Mouse (Mus musculus) CH12.LX (cell line): ENCODE data around the gene Cyb5rl. TPM values are rescaled to one million over a fixed set of nuclear protein-coding genes. Genes with fewer than 3 reads are reported as not detected.

Experiments used
- DNase-seq: peaks from one replicate; pipeline ENCODE4 v3.0.0-alpha.2; 2013; ENCODE audit errors: extremely low read depth
- H3K27ac ChIP-seq: 2 replicates; pipeline ENCODE4 v1.5.1; 2012; ENCODE audit warnings: low read depth, mild to moderate bottlenecking, control low read depth, moderate library complexity; ENCODE audit not compliant: insufficient read depth
- H3K27me3 ChIP-seq: replicated peaks from 2 replicates; pipeline ENCODE3; 2012; ENCODE audit warnings: inconsistent platforms
- H3K36me3 ChIP-seq, 2 experiments: replicated peaks in 1 of 2; 2 replicates each; pipeline versions ENCODE3 to v1.6.1; 2012; ENCODE audit warnings: inconsistent platforms in 1 of 2, low read length in 1 of 2, mild to moderate bottlenecking in 1 of 2, mixed read lengths in 1 of 2, moderate library complexity in 1 of 2; ENCODE audit not compliant: control insufficient read depth in 1 of 2, insufficient read depth in 1 of 2
- H3K4me1 ChIP-seq, 2 experiments: 2 replicates each; pipeline ENCODE4 v1.6.1; 2012; ENCODE audit warnings: inconsistent platforms in 1 of 2, moderate library complexity in 1 of 2; ENCODE audit not compliant: insufficient read depth in 2 of 2, control insufficient read depth in 1 of 2
- H3K4me2 ChIP-seq: 2 replicates; pipeline ENCODE4 v1.6.1; 2012; ENCODE audit warnings: low read depth, mild to moderate bottlenecking, control low read depth; ENCODE audit not compliant: poor library complexity, insufficient read depth, severe bottlenecking
- H3K4me3 ChIP-seq, 3 experiments: fragments of 150-350 bp in 1 of 3; sonication (generic) in 1 of 3; replicated peaks in 1 of 3; 2 replicates each; pipeline versions ENCODE3 to v1.5.1; 2011 to 2012; ENCODE audit warnings: low read depth in 2 of 3, low read length in 2 of 3, mild to moderate bottlenecking in 2 of 3, moderate library complexity in 2 of 3, control low read depth in 1 of 3, improper control_type of control experiment in 1 of 3, inconsistent platforms in 1 of 3, mixed read lengths in 1 of 3; ENCODE audit not compliant: poor library complexity in 1 of 3
- H3K79me2 ChIP-seq: replicated peaks from 2 replicates; pipeline ENCODE4 v1.6.1; 2012; ENCODE audit warnings: mild to moderate bottlenecking, moderate library complexity; ENCODE audit not compliant: control insufficient read depth, poor library complexity, insufficient read depth, severe bottlenecking; ENCODE audit errors: extremely low read depth
- H3K9ac ChIP-seq: 2 replicates; pipeline ENCODE4 v1.6.1; 2012; ENCODE audit warnings: low read depth, mild to moderate bottlenecking, control low read depth, moderate library complexity; ENCODE audit not compliant: insufficient read depth
- H3K9me3 ChIP-seq: replicated peaks from 2 replicates; pipeline ENCODE3; 2012; ENCODE audit warnings: low read length, inconsistent platforms, mixed read lengths
- BHLHE40 ChIP-seq: IDR thresholded peaks from 2 replicates; pipeline ENCODE4 v1.6.1; 2011; ENCODE audit warnings: mild to moderate bottlenecking, low read depth, low read length, improper control_type of control experiment
- CHD1 ChIP-seq: IDR thresholded peaks from 2 replicates; pipeline ENCODE4 v1.6.1; 2012; ENCODE audit warnings: low read depth, low read length, improper control_type of control experiment, inconsistent platforms
- CHD2 ChIP-seq: IDR thresholded peaks from 2 replicates; pipeline ENCODE4 v1.6.1; 2011; ENCODE audit warnings: low read length, improper control_type of control experiment
- CTCF ChIP-seq, 2 experiments: IDR thresholded peaks in 1 of 2; conservative IDR thresholded peaks in 1 of 2; 2 replicates each; pipeline ENCODE4 v1.5.1; 2011 to 2012; ENCODE audit warnings: low read depth in 2 of 2, low read length in 2 of 2, improper control_type of control experiment in 1 of 2, inconsistent platforms in 1 of 2, mild to moderate bottlenecking in 1 of 2, moderate library complexity in 1 of 2
- E2F4 ChIP-seq: IDR thresholded peaks from 2 replicates; pipeline ENCODE4 v1.6.1; 2011; ENCODE audit warnings: low read depth, low read length, improper control_type of control experiment; ENCODE audit not compliant: insufficient replicate concordance
- ELF1 ChIP-seq: IDR thresholded peaks from 2 replicates; pipeline ENCODE4 v1.6.1; 2014; ENCODE audit warnings: low read depth, mild to moderate bottlenecking, inconsistent platforms, low read length, improper control_type of control experiment
- EP300 ChIP-seq: IDR thresholded peaks from 2 replicates; pipeline ENCODE4 v1.6.1; 2011; ENCODE audit warnings: low read length, improper control_type of control experiment
- ETS1 ChIP-seq: conservative IDR thresholded peaks from 2 replicates; pipeline ENCODE4 v1.6.1; 2012; ENCODE audit warnings: low read depth, mild to moderate bottlenecking, inconsistent platforms, low read length, improper control_type of control experiment, moderate library complexity
- GABPA ChIP-seq: IDR thresholded peaks from 2 replicates; pipeline ENCODE4 v1.6.1; 2012; ENCODE audit warnings: low read depth, low read length, improper control_type of control experiment, inconsistent platforms; ENCODE audit not compliant: insufficient replicate concordance
- HCFC1 ChIP-seq: IDR thresholded peaks from 2 replicates; pipeline ENCODE4 v1.6.1; 2012; ENCODE audit warnings: low read depth, mild to moderate bottlenecking, inconsistent platforms, low read length, improper control_type of control experiment
- JUN ChIP-seq: IDR thresholded peaks from 2 replicates; pipeline ENCODE4 v1.6.1; 2011; ENCODE audit warnings: low read depth, mild to moderate bottlenecking, low read length, improper control_type of control experiment, moderate library complexity; ENCODE audit not compliant: insufficient read depth
- JUND ChIP-seq: conservative IDR thresholded peaks from 2 replicates; pipeline ENCODE4 v1.6.1; 2011; ENCODE audit warnings: low read depth, low read length, improper control_type of control experiment
- MEF2A ChIP-seq: IDR thresholded peaks from 2 replicates; pipeline ENCODE4 v1.6.1; 2014; ENCODE audit warnings: low read depth, mild to moderate bottlenecking, inconsistent platforms, low read length, improper control_type of control experiment, borderline replicate concordance
- MXI1 ChIP-seq: IDR thresholded peaks from 2 replicates; pipeline ENCODE4 v1.6.1; 2011; ENCODE audit warnings: mild to moderate bottlenecking, low read depth, low read length, improper control_type of control experiment
- MYC ChIP-seq: IDR thresholded peaks from 2 replicates; pipeline ENCODE4 v1.6.1; 2011; ENCODE audit warnings: low read depth, mild to moderate bottlenecking, improper control_type of control experiment, low read length
- NRF1 ChIP-seq: IDR thresholded peaks from 2 replicates; pipeline ENCODE4 v1.6.1; 2014; ENCODE audit warnings: low read depth, mild to moderate bottlenecking, inconsistent platforms, low read length, improper control_type of control experiment, moderate library complexity
- PAX5 ChIP-seq: IDR thresholded peaks from 2 replicates; pipeline ENCODE4 v1.6.1; 2012; ENCODE audit warnings: low read length, inconsistent platforms, mixed read lengths
- POLR2AphosphoS2 ChIP-seq: IDR thresholded peaks from 2 replicates; pipeline ENCODE4 v1.6.1; 2011; ENCODE audit warnings: low read depth, low read length, improper control_type of control experiment
- RAD21 ChIP-seq: IDR thresholded peaks from 2 replicates; pipeline ENCODE4 v1.6.1; 2011; ENCODE audit warnings: low read depth, mild to moderate bottlenecking, low read length, improper control_type of control experiment, moderate library complexity
- RCOR1 ChIP-seq: conservative IDR thresholded peaks from 2 replicates; pipeline ENCODE4 v1.6.1; 2012; ENCODE audit warnings: low read depth, mild to moderate bottlenecking, inconsistent platforms, low read length, improper control_type of control experiment
- SMC3 ChIP-seq: IDR thresholded peaks from 2 replicates; pipeline ENCODE4 v1.6.1; 2011; ENCODE audit warnings: low read depth, low read length, improper control_type of control experiment
- TBP ChIP-seq: conservative IDR thresholded peaks from 2 replicates; pipeline ENCODE4 v1.6.1; 2011; ENCODE audit warnings: low read depth, low read length, improper control_type of control experiment
- TCF12 ChIP-seq: IDR thresholded peaks from 2 replicates; pipeline ENCODE4 v1.6.1; 2014; ENCODE audit warnings: low read depth, mild to moderate bottlenecking, inconsistent platforms, low read length, improper control_type of control experiment
- UBTF ChIP-seq: IDR thresholded peaks from 2 replicates; pipeline ENCODE4 v1.6.1; 2012; ENCODE audit warnings: low read depth, mild to moderate bottlenecking, inconsistent platforms, low read length, improper control_type of control experiment, moderate library complexity
- USF1 ChIP-seq: IDR thresholded peaks from 2 replicates; pipeline ENCODE4 v1.6.1; 2014; ENCODE audit warnings: low read depth, mild to moderate bottlenecking, inconsistent platforms, low read length, improper control_type of control experiment
- USF2 ChIP-seq: conservative IDR thresholded peaks from 2 replicates; pipeline ENCODE4 v1.6.1; 2011; ENCODE audit warnings: low read depth, low read length, improper control_type of control experiment
- ZC3H11A ChIP-seq: IDR thresholded peaks from 2 replicates; pipeline ENCODE4 v1.6.1; 2012; ENCODE audit warnings: low read depth, mild to moderate bottlenecking, inconsistent platforms, low read length, improper control_type of control experiment
- ZKSCAN1 ChIP-seq: IDR thresholded peaks from 2 replicates; pipeline ENCODE4 v1.6.1; 2012; ENCODE audit warnings: low read depth, inconsistent platforms, low read length, improper control_type of control experiment, borderline replicate concordance
- ZMIZ1 ChIP-seq: IDR thresholded peaks from 2 replicates; pipeline ENCODE4 v1.6.1; 2012; ENCODE audit warnings: low read depth, mild to moderate bottlenecking, inconsistent platforms, low read length, improper control_type of control experiment
- dilution Hi-C: fragments of 300-500 bp; cut with MboI; formaldehyde crosslinking; loops from 2 replicates; pipeline ENCODE4 v1.14.3; 2020; ENCODE audit warnings: low sequenced_read_pairs; ENCODE audit not compliant: extremely low pct_unique_long_range_greater_than_20kb, extremely low pct_ligation_motif_present
- in situ Hi-C: fragments of 300-500 bp; cut with MboI; formaldehyde crosslinking; loops from 3 replicates; pipeline ENCODE4 v1.14.3; 2019; ENCODE audit warnings: low sequenced_read_pairs, low pct_ligation_motif_present, low pct_unique_long_range_greater_than_20kb, mixed read lengths
- polyA plus RNA-seq: library from polyadenylated mRNA; unstranded; fragments of >175 nt; gene quantifications from 2 replicates; pipeline ENCODE4 v1.2.1, GENCODE M21; 2012; ENCODE audit warnings: low read depth; ENCODE audit not compliant: insufficient read length
- total RNA-seq, 2 experiments: library from RNA; depleted of rRNA; stranded (reverse); fragments of 300-350 nt in 1 of 2; fragments of >200 nt in 1 of 2; gene quantifications; 2 replicates each; pipeline ENCODE4 v1.2.3; 2012 to 2014

Gene Cyb5rl
- total and polyA plus RNA-seq, 3 experiments, result 14.0 to 22.7 (median 19.3) TPM

DNA sequence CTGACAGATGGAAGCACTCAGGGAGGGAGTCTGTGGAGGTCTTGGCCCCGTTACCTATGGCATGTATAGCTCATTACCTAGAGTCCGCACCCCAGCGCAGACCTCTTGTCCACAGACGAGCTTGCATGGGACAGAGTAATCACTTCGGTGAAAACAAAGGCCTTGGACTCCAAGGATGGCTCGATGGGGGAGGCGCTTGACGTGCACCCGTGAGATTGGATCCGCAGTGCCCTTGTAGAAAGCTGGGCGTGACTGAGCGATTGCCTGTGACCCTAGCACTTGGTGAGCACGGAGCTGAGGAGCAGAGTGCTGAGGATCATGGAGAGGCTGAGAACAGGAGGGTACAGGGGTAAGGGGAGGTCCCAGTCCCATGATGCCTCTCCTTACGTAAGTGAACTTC, 24.9 kb downstream of the Cyb5rl start:
- no peaks in the 10 kb centered on the region for H3K36me3 ChIP-seq
- TF ChIP-seq PAX5 (no peak), TBP (no peak), TCF12 (no peak), USF2 (no peak), MEF2A (no peak), UBTF (no peak), HCFC1 (no peak), POLR2AphosphoS2 (no peak), SMC3 (no peak), GABPA (no peak), EP300 (no peak), JUND (no peak), CTCF (conservative IDR thresholded peaks at IDR 0.05 in 1 of 2, IDR thresholded peaks at IDR 0.05 in 1 of 2; ENCODE audit: low read depth in 2 of 2, low read length in 2 of 2) (no peak), ZKSCAN1 (no peak), RAD21 (no peak), CHD2 (no peak), CHD1 (no peak), MXI1 (no peak)
- peaks cover 24 to 59% of the 10 kb centered on the region in 2 experiments for H3K4me1 ChIP-seq
- H3K4me3 ChIP-seq, result no peak overlapping the region
- no peak overlapping the region for H3K9ac ChIP-seq
- no peaks in the 10 kb centered on the region for H3K79me2 ChIP-seq
- no peaks in the 10 kb centered on the region for H3K9me3 ChIP-seq
- H3K27ac ChIP-seq, result no peak overlapping the region
- no peak for DNase-seq
- in situ Hi-C loops, result no loop called here
- no peaks in the 10 kb centered on the region for H3K27me3 ChIP-seq
- dilution Hi-C loops, result no loop called here
- no peak overlapping the region for H3K4me2 ChIP-seq

DNA sequence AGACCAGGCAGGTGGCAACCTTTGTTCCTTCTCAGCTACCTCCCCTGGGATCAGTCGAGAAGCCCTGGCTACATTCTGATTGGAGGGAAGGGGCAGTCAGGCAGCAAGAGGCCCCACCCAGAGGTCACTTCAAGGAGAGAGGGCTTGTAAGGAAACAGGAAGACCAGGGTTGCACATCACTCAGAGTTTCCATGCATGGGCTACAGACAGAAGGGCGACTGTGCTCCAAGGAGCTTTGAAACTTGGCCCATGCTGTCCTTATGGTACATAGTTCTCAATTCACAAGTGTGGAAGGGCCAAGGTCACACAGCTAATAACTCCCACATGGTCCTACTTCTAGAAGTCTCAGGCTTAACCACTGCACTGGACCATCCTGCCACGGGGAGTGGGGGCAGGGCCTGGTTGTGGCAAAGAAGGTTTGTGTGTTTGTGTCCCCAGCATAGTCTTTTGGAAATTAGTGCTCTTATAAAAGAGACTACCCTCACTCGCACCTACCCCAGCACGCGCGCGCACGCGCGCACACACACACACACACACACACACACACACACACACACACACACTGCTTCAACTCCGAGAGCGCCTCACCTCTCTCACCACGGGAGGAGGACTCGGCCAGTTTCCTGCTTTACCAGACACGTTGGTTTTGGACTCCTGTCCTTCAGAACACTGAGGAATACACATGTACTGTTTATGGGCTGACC, 27.8 kb downstream of the Cyb5rl start:
- Histone ChIP-seq H3K27ac (peak overlapping the region; percentile 62), H3K36me3 (peaks cover 0 to 25% of the 10 kb centered on the region in 2 experiments), H3K27me3 (no peaks in the 10 kb centered on the region), H3K79me2 (no peaks in the 10 kb centered on the region), H3K4me2 (peak overlapping the region; percentile 25), H3K9ac (peak overlapping the region; percentile 10; the same call in 1 of the 2 replicates), H3K4me1 (peaks cover 24 to 65% of the 10 kb centered on the region in 2 experiments), H3K4me3 (peak overlapping the region; percentile 33 to 59 (median 47)), H3K9me3 (no peaks in the 10 kb centered on the region)
- DNase-seq, result peak; percentile 90
- in situ Hi-C loops (no loop called here), dilution Hi-C loops (no loop called here)
- TF ChIP-seq E2F4 (0 out of 2 replicates have a peak, but pooled peaks have one; percentile 25), ETS1 (peak; percentile 47; the same call in 1 of the 2 replicates), USF1 (no peak), ZKSCAN1 (no peak), MYC (peak; percentile 94), CTCF (conservative IDR thresholded peaks at IDR 0.05 in 1 of 2, IDR thresholded peaks at IDR 0.05 in 1 of 2; ENCODE audit: low read depth in 2 of 2, low read length in 2 of 2) (no peak), CHD1 (no peak), ZC3H11A (no peak), JUN (peak; percentile 94), BHLHE40 (peak; percentile 58), SMC3 (no peak), GABPA (no peak), TBP (peak; percentile 74; the same call in 1 of the 2 replicates), ELF1 (peak; percentile 80), MXI1 (peak; percentile 68), CHD2 (peak; percentile 65), EP300 (peak; percentile 82), USF2 (no peak), RCOR1 (no peak), ZMIZ1 (peak; percentile 78), NRF1 (peak; percentile 72), UBTF (no peak)
